Mouse (Mus musculus): ENCODE data around the gene Themis.

Gene Themis

GRCm38 (mm10) chr10:28805160-28805559 is 137.0 kb downstream of the Themis start:
- no peak for DNase-seq (ENCODE audit: extremely low read depth, low read depth)

- DNase-seq (ENCODE audit: extremely low read depth, low read depth), result no peak
Measured at GRCm38 (mm10) chr10:28811928-28812570, 143.9 kb downstream of the Themis start.

- DNase-seq (ENCODE audit: extremely low read depth, low read depth), result no peak
Measured at GRCm38 (mm10) chr10:28812571-28812936, 144.4 kb downstream of the Themis start.

GRCm38 (mm10) chr10:28816160-28816559 is 148.0 kb downstream of the Themis start:
- no peak for DNase-seq (ENCODE audit: extremely low read depth, low read depth)

DNA sequence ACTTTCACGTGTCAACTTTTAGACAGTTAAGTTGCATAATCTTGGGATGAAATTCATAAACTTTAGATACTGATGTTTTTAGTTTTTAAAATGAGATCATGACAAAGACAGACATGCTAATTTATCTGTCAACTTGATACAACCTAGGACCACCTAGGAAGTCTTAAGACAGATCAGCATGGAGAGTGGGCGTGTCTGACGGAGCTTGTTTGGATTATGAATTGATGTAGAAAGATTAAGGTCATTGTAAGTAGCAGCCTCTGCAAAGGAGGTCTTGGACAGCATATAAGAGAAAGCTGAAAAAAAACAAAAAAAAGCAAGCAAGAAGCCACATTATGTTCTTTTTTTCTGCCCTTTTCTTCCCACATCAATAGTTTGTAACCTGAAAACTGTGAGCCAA is 154.2 kb downstream of the Themis start:
- no peak for DNase-seq (ENCODE audit: extremely low read depth, low read depth)

GRCm38 (mm10) chr10:28842605-28843004 is 174.4 kb downstream of the Themis start:
- no peak for DNase-seq (ENCODE audit: extremely low read depth, low read depth)

GRCm38 (mm10) chr10:28843755-28844717 is 175.9 kb downstream of the Themis start:
- peak; percentile 27 for DNase-seq (ENCODE audit: extremely low read depth, low read depth)

GRCm38 (mm10) chr10:28856154-28856553 is 188.0 kb downstream of the Themis start:
- no peak for DNase-seq (ENCODE audit: extremely low read depth, low read depth)

- DNase-seq (ENCODE audit: extremely low read depth, low read depth), result no peak
Measured at GRCm38 (mm10) chr10:28870580-28871354, 202.6 kb downstream of the Themis start.

DNA sequence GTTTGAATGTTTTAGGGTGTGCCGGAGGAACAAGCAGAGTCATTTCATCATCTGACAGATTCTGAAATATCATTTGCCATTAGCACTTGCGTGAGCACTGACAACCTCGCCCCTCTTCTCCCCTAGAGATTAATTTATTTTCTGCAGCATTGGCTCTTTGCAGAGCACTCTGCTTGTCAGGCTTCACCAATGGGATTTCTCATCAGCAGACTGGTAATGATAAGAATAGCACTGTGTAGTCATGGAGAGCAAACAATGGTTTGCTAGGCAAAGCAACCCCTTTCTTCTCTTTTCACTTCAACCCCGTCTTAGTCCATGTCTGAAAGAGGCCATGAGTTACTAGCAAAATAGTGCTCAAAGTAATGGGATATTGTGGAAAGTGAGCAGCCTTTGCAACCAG is 206.4 kb downstream of the Themis start:
- DNase-seq (ENCODE audit: extremely low read depth, low read depth), result no peak

- DNase-seq (ENCODE audit: extremely low read depth, low read depth), result no peak
Measured at GRCm38 (mm10) chr10:28887643-28888042, 219.5 kb downstream of the Themis start.

DNA sequence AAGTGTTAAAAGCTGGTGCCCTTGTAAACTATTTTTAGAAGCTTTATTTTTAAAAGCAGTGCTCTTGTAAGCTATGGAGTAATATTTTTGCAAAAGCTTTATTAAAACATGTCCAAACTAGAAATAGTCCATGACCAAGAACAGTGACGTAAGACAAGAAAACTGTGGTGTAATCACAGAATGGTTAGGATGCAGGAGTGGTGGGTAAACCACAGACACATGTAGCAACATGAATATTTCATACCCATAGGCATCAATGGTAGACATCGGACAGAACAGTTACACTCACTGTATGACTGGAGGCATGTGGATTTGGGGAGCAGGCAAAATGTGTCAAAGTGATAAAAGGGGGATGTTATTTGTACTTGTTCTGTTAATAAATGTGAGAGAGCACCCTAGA is 222.7 kb downstream of the Themis start:
- no peak for DNase-seq (ENCODE audit: extremely low read depth, low read depth)

- DNase-seq (ENCODE audit: extremely low read depth, low read depth), result no peak
Measured at GRCm38 (mm10) chr10:28898351-28898750, 230.2 kb downstream of the Themis start.

All from MEL-GATA-1-ER (cell line).